Mouse (Mus musculus) inflammation-experienced regulatory T-cells (primary cell): ENCODE results near the gene Ovgp1. TPM values are rescaled to one million over a fixed set of nuclear protein-coding genes. Genes with fewer than 3 reads are reported as not detected.

Experiments
- polyA plus RNA-seq, 2 experiments: library from polyadenylated mRNA; unstranded; fragments of 100-300 nt; shearing (Covaris generic); gene quantifications; one replicate each; pipeline ENCODE4 v1.2.1; 2017

Ovgp1 gene
- polyA plus RNA-seq = 1 to 10 TPM; 5.0 to 5.3 TPM

DNA sequence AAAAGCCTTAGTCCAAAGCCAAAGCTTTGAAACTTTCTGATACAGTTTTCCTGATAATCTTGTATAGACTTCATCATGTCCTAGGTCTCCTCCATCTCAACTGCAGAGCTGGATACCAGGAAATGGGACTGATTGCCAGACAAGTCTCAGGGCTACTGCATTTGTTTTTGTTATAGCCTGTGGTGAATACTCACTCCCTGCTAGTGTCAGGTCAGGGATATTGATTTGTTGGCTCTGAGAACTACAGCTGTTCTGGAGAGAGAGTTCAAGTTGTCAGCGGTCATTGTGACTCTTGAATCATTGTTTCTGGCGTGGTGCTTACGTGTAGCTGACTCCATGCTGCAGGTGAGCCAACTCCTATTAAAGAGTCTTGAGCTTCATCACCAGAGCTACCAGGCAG lies at the start of gene Ovgp1:
TSS of gene Ovgp1 (plus strand) at position 301 of the 400 bp plus-strand sequence.

DNA sequence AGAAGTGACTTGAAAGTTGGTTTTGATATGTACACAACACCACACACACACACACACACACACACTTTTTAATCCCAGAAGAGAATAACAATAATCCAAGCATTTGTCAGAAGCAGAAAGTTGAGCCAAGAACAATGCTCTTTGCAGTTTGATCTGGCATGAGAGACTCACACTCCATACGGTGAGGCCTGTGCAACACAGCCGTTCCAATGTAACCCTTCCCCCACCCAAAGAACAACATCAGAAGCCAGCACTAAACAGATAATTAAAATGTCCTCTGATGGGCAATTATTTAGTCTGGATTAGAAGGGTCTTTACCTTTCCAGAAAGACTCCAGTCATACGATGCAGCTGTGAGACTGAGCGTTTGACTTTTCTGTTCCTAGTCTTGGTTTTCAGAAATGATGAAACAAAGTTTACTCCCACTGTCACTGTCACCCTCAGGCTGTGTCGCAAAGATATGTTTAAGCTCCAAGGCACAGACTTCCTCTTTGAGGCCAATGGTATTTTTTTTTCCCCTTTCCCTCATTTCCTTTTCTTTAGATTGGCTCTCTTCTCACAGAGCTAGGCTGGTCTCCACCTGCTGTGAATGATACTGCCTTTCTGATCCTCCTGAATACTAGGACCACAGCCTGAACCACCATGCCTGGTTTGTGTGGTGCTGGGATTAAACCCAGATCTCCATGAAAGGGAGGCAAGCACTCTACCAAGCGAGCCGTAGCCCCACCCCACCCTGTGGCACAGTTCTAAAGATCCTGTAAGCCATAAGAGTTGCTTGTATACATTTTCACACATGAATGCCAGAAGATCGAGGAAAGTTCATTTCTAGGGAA lies 41.1 kb upstream of the Ovgp1 start, which contains the start of gene I830077J02Rik:
TSS of gene I830077J02Rik (minus strand) at position 425 of the 832 bp plus-strand sequence.

DNA sequence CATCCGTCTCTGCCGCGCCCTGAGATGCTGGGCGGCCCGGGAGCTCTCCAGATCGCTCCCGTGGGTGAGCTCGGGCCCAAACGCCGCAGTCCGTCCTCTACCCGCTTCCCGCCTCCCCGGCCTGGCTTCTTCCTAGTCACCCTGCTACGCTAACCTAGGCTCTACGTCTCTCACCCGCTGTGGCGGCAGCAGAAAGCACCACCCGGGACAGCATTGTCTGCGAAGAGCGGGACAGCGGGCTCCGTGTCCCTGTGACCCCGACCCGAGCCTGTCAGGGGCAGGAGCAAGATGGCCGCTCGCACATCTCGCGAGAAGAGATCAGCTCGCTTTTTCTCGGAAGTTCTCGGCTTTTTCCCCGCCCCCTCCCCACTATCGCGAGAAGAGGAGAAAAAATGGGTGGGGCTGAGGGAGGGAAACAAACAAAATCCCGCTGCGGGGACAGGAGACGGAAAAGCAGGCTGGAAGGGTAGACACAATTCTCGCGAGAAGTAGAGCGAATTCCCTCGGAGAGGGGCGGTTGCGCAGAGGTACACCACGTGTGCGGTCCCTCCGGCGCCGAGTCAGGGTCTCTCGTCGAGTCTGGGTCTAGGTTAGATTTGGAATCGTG lies 14.4 kb upstream of the Ovgp1 start, which contains the start of gene Wdr77:
TSS of gene Wdr77 (plus strand) at position 396 of the 607 bp plus-strand sequence.

DNA sequence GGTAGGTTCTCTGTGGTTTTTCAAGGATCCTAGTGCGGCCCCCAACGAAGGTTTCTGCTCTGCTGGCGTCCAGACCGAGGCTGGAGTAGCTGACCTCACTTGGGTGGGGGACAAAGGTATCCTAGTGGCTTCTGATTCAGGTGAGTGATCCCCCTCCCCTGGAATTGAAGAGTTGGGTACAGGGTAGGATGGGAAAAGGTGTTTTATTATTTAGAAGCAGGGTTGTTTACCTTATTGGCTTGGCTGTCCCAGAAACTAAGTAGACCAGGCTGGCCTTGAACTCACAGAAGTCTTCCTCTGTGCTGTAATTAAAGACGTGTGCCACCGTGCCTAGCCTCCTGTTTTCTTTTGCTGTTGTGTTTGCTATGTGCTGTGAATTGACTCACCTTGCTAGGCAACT lies 13.5 kb upstream of the Ovgp1 start, which contains the start of gene Atp5f1:
TSS of gene Atp5f1 (minus strand) at position 101 of the 400 bp plus-strand sequence.

DNA sequence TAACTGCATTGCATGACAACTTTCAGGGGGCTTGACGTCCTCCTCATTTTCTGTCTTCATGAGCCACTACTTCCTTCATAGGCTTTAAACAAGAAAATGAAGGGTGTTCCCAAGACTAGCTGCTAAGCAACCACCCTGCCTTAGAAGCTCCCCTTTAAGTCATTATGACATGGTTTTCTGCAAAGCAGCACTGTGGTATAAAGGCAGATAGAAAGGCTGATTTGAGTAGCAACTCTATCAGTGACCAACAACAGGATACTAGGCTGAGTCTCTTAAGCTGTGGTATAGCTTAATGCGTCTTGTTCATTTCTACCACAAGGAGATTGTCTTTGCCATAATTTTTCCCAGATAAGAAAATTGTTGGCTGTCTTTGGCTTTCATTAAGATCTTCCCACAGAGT lies 41.0 kb downstream of the Ovgp1 start, which contains the start of gene Pifo:
TSS of gene Pifo (minus strand) at position 101 of the 400 bp plus-strand sequence.

DNA sequence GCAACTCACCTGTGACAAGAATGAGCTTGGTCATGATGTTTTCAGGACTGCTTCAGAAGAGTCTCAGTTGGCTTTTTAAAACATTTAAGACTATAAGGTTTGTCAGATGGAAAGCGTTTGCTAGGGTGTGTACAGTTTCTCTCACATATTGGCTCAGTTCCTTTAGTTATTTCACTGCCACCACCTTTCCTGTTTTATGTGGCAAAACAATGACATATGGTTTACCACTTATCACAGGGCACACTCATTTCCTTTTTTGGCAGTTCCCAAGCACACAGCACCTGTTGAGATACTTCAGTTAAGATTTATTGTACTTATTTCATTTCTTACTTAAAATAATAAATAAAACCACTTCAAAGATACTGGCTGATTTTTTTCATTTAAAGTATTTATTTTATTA lies 59.3 kb downstream of the Ovgp1 start, which contains the start of gene Chil5:
TSS of gene Chil5 (minus strand) at position 34 of the 400 bp plus-strand sequence.

Other genes with a start within 250 kb of the Ovgp1 start
- gene Rap1a, start 172.4 kb upstream of the Ovgp1 start, polyA plus RNA-seq = 100 to 1,000 TPM; 261 to 298 TPM
- under 1 TPM in 1 of 2 experiments, not detected in 1; 0.42 TPM for gene Adora3, start 102.9 kb upstream of the Ovgp1 start, polyA plus RNA-seq
- gene Tmigd3, start 102.8 kb upstream of the Ovgp1 start, polyA plus RNA-seq = not detected
- 1 to 10 TPM; 1.3 to 2.0 TPM for gene I830077J02Rik, start 41.0 kb upstream of the Ovgp1 start, polyA plus RNA-seq
- 10 to 100 TPM; 69.1 to 76.9 TPM for gene Wdr77, start 14.3 kb upstream of the Ovgp1 start, polyA plus RNA-seq
- gene Atp5f1, start 13.6 kb upstream of the Ovgp1 start, polyA plus RNA-seq = 100 to 1,000 TPM; 327 to 349 TPM
- gene Pifo, start 40.9 kb downstream of the Ovgp1 start, polyA plus RNA-seq = under 1 TPM; 0.70 to 0.77 TPM
- 10 to 100 TPM in 1 of 2 experiments, 1 to 10 TPM in 1; 8.1 to 11.5 TPM for gene Chil5, start 59.1 kb downstream of the Ovgp1 start, polyA plus RNA-seq
- gene Chia1, start 139.5 kb downstream of the Ovgp1 start, polyA plus RNA-seq = 1,000 to 10,000 TPM in 1 of 2 experiments, 1 to 10 TPM in 1; 1.7 to 2,555 TPM
- gene Chil3, start 193.9 kb downstream of the Ovgp1 start, polyA plus RNA-seq = under 1 TPM in 1 of 2 experiments, not detected in 1; 0.21 TPM
- under 1 TPM; 0.20 to 0.37 TPM for gene Chil4, start 245.8 kb downstream of the Ovgp1 start, polyA plus RNA-seq